Mouse (Mus musculus) activated CD4-positive, CD25-positive, alpha-beta regulatory T cell (primary cell): ENCODE measurements around the gene Gm13289. TPM values are rescaled to one million over a fixed set of nuclear protein-coding genes. Genes with fewer than 3 reads are reported as not detected.

ENCODE experiments used
- polyA plus RNA-seq, 2 experiments: library from polyadenylated mRNA; unstranded; fragments of 100-300 nt; shearing (Covaris generic); gene quantifications; one replicate each; pipeline ENCODE4 v1.2.1; 2017

Gene Gm13289
- polyA plus RNA-seq = not detected

GRCm38 (mm10) chr4:88776622-88777021 is at the start of gene Gm13289:
Gene Gm13289, plus strand, starts transcription at chr4:88776922.

GRCm38 (mm10) chr4:88754818-88755340 is 21.8 kb upstream of the Gm13289 start, which contains the start of gene Gm13271:
Gene Gm13271, plus strand, starts transcription at chr4:88754868.

GRCm38 (mm10) chr4:88759610-88760268 is 17.0 kb upstream of the Gm13289 start, which contains the start of gene Gm13283:
Gene Gm13283, plus strand, starts transcription at chr4:88760119.

GRCm38 (mm10) chr4:88773534-88773933 is 3.2 kb upstream of the Gm13289 start, which contains the start of gene Gm13290:
Gene Gm13290, plus strand, starts transcription at chr4:88773834.

GRCm38 (mm10) chr4:88779550-88779949 is 2.8 kb downstream of the Gm13289 start, which contains the start of gene Gm13272:
Gene Gm13272, plus strand, starts transcription at chr4:88779850.

GRCm38 (mm10) chr4:88781831-88782230 is 5.1 kb downstream of the Gm13289 start, which contains the start of gene Ifnz:
Gene Ifnz, plus strand, starts transcription at chr4:88782131.

GRCm38 (mm10) chr4:88785409-88785808 is 8.7 kb downstream of the Gm13289 start, which contains the start of gene Gm13276:
Gene Gm13276, plus strand, starts transcription at chr4:88785709.

GRCm38 (mm10) chr4:88788402-88788801 is 11.7 kb downstream of the Gm13289 start, which contains the start of gene Gm13277:
Gene Gm13277, plus strand, starts transcription at chr4:88788632.

GRCm38 (mm10) chr4:88791250-88791649 is 14.5 kb downstream of the Gm13289 start, which contains the start of gene Gm13278:
Gene Gm13278, plus strand, starts transcription at chr4:88791550.

GRCm38 (mm10) chr4:88793936-88794675 is 17.4 kb downstream of the Gm13289 start, which contains the start of gene Gm13275:
Gene Gm13275, plus strand, starts transcription at chr4:88794487.

GRCm38 (mm10) chr4:88797097-88797496 is 20.4 kb downstream of the Gm13289 start, which contains the start of gene Gm13279:
Gene Gm13279, plus strand, starts transcription at chr4:88797397.

GRCm38 (mm10) chr4:88799365-88799764 is 22.6 kb downstream of the Gm13289 start, which contains the start of gene Gm13285:
Gene Gm13285, plus strand, starts transcription at chr4:88799665.

GRCm38 (mm10) chr4:88802954-88803353 is 26.2 kb downstream of the Gm13289 start, which contains the start of gene Gm13287:
Gene Gm13287, plus strand, starts transcription at chr4:88803254.

GRCm38 (mm10) chr4:88805231-88805630 is 28.5 kb downstream of the Gm13289 start, which contains the start of gene Gm13288:
Gene Gm13288, plus strand, starts transcription at chr4:88805531.

GRCm38 (mm10) chr4:88815928-88816327 is 39.2 kb downstream of the Gm13289 start, which contains the start of gene Ifna7:
Gene Ifna7, plus strand, starts transcription at chr4:88816228.

GRCm38 (mm10) chr4:88819659-88820058 is 42.9 kb downstream of the Gm13289 start, which contains the start of gene Ifna11:
Gene Ifna11, plus strand, starts transcription at chr4:88819959.

Other genes starting within 250 kb of the Gm13289 start
- under 1 TPM in 1 of 2 experiments, not detected in 1; 0.60 TPM for gene Ifna15, start 218.7 kb upstream of the Gm13289 start, polyA plus RNA-seq
- not detected for gene Ifna14, start 205.1 kb upstream of the Gm13289 start, polyA plus RNA-seq
- not detected for gene Ifna9, start 184.5 kb upstream of the Gm13289 start, polyA plus RNA-seq
- gene Ifna12, start 173.5 kb upstream of the Gm13289 start, polyA plus RNA-seq = not detected
- not detected for gene C87499, start 142.5 kb upstream of the Gm13289 start, polyA plus RNA-seq
- not detected for gene Ifna13, start 132.5 kb upstream of the Gm13289 start, polyA plus RNA-seq
- gene Ifna16, start 100.0 kb upstream of the Gm13289 start, polyA plus RNA-seq = not detected
- gene Ifna2, start 93.0 kb upstream of the Gm13289 start, polyA plus RNA-seq = not detected
- not detected for gene Ifnab, start 85.6 kb upstream of the Gm13289 start, polyA plus RNA-seq
- under 1 TPM in 1 of 2 experiments, not detected in 1; 0.48 TPM for gene Gm26566, start 55.1 kb upstream of the Gm13289 start, polyA plus RNA-seq
- 10 to 100 TPM; 18.8 to 27.9 TPM for gene Klhl9, start 54.5 kb upstream of the Gm13289 start, polyA plus RNA-seq
- gene Gm13271, start 22.1 kb upstream of the Gm13289 start, polyA plus RNA-seq = not detected
- under 1 TPM; 0.75 to 0.85 TPM for gene Gm13283, start 16.8 kb upstream of the Gm13289 start, polyA plus RNA-seq
- gene Gm13290, start 3.1 kb upstream of the Gm13289 start, polyA plus RNA-seq = under 1 TPM in 1 of 2 experiments, not detected in 1; 0.19 TPM
- gene Gm13272, start 2.9 kb downstream of the Gm13289 start, polyA plus RNA-seq = not detected
- under 1 TPM in 1 of 2 experiments, not detected in 1; 0.48 TPM for gene Ifnz, start 5.2 kb downstream of the Gm13289 start, polyA plus RNA-seq
- not detected for gene Gm13276, start 8.8 kb downstream of the Gm13289 start, polyA plus RNA-seq
- gene Gm13277, start 11.7 kb downstream of the Gm13289 start, polyA plus RNA-seq = not detected
- not detected for gene Gm13278, start 14.6 kb downstream of the Gm13289 start, polyA plus RNA-seq
- not detected for gene Gm13275, start 17.6 kb downstream of the Gm13289 start, polyA plus RNA-seq
- not detected for gene Gm13279, start 20.5 kb downstream of the Gm13289 start, polyA plus RNA-seq
- gene Gm13285, start 22.7 kb downstream of the Gm13289 start, polyA plus RNA-seq = 1 to 10 TPM in 1 of 2 experiments, under 1 TPM in 1; 0.80 to 1.1 TPM
- gene Gm13287, start 26.3 kb downstream of the Gm13289 start, polyA plus RNA-seq = not detected
- gene Gm13288, start 28.6 kb downstream of the Gm13289 start, polyA plus RNA-seq = under 1 TPM in 1 of 2 experiments, not detected in 1; 0.10 TPM
- not detected for gene Ifna7, start 39.3 kb downstream of the Gm13289 start, polyA plus RNA-seq
- not detected for gene Ifna11, start 43.0 kb downstream of the Gm13289 start, polyA plus RNA-seq
- not detected for gene Ifna6, start 50.5 kb downstream of the Gm13289 start, polyA plus RNA-seq
- not detected for gene Ifna5, start 58.6 kb downstream of the Gm13289 start, polyA plus RNA-seq
- gene Ifna4, start 64.9 kb downstream of the Gm13289 start, polyA plus RNA-seq = not detected
- not detected for gene Ifna1, start 73.2 kb downstream of the Gm13289 start, polyA plus RNA-seq
- gene Ifne, start 103.3 kb downstream of the Gm13289 start, polyA plus RNA-seq = not detected